Mouse (Mus musculus) adrenal gland, adult 2 months (tissue): Measurements from ENCODE around the gene Smpdl3a. TPM values are rescaled to one million over a fixed set of nuclear protein-coding genes. Genes with fewer than 3 reads are reported as not detected.

Experiments
- DNase-seq: peaks from one replicate; pipeline ENCODE4 v3.0.0; 2021
- long read RNA-seq: library from polyadenylated mRNA; stranded (forward); transcript quantifications from one replicate; pipeline ENCODE4 v2.0.0, GENCODE M21; 2021
- polyA plus RNA-seq: library from polyadenylated mRNA; depleted of rRNA; stranded (reverse); fragments of >200 nt; gene quantifications from 2 replicates; pipeline ENCODE4 v1.2.3, GENCODE M21; 2012; rRNA removed
- total RNA-seq, 2 experiments: library from RNA; stranded (reverse); gene quantifications; 2 replicates each; pipeline ENCODE4 v1.2.3; 2021

The Smpdl3a gene
- 10 to 100 TPM; 46.4 to 53.8 TPM for total RNA-seq
- 84.3 and 99.7 TPM in 2 replicates for polyA plus RNA-seq
- long read RNA-seq, transcript Smpdl3a-201 (8 exons, 1,961 nt), result major isoform, 32 of 37 reads
- long read RNA-seq, partial matches to known transcripts, result 2 of 37 reads
- long read RNA-seq, other reads (novel, unspliced or antisense), result 3 of 37 reads

DNA sequence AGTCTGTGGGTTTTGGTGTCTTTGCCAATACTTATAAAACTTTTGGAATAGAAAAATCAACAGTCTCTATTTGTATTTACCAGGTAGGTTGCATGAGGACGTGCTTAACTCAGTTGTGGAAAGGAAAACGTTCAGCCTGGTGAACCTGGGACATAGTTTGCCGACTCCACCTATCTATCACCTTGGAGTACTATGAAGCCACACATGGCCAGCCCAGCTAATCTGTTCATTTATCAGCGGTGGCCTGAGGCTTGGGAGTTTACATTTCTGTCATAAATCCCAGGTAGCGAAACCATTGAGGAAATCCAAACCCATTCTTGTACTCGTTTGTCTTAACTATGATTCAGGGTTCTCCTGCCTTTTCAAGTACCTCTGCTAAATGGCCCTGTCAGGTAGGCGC, at the start of gene Smpdl3a:
Gene Smpdl3a (plus strand): TSS at position 318 of the 400 bp plus-strand sequence.
- no peak for DNase-seq

DNA sequence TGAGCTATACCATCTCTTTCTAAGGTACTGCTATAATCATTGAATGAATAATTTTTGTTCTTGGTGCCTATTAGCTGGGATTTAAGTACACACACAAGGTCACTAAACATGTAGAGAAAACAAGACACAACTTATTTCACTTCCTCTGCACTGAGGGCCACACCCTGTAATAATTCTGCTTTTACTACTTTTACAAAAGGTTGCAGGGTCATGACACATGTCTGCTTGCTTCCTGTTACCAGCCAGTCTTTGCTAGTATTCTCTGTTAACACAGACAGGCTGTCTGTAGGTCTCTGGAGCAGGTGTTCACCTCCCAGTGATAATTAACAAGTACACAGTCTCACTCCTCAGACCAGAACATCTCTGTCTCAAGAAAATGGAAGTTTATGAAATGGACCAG, 48.7 kb upstream of the Smpdl3a start:
- DNase-seq, result no peak

DNA sequence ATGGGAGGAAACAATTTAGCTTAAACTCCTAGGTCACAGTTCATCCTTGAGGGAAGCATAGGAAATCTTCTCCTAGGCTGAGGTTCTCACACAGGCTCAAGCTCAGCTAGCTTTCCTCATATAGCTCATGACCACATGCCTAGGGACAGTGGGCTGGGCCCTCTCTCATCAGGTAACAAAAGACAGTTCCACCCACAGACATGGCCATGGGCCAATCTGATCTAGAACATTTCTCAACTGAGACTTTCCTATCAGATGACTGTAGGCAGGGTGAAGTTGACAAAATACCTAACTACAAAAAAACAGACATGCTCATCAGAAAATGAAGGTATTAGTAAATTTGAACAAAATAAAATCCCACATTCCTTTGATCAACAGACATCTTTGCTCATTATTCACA, 47.0 kb upstream of the Smpdl3a start:
- no peak for DNase-seq

- no peak for DNase-seq
Measured at GRCm38 (mm10) chr10:57753343-57753742, 40.8 kb upstream of the Smpdl3a start.

DNA sequence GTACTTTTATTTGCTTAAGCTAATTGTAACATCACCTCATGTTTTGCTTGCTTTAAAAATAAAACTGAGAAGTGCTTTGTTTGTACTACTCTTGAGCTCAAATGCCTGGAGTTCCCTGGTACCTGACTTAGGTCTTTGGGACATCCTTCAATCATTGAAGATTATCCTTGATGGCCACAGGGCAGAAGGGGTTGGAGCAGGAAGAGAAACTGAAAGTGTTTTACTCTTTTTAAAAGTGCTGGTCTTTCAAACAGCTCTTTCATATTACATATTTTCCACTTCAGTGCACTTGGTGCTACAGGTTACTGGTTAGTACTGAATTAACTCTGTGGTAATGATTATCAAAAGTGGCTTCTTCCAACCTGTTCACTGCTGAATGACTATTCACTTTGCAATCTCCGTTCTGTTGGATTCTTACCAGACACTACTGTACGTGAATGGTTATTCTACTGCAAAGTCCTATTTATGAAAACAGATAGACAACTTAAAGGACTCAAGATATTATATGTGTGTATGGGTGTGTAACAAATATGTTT, 38.9 kb upstream of the Smpdl3a start:
- DNase-seq, result no peak

DNA sequence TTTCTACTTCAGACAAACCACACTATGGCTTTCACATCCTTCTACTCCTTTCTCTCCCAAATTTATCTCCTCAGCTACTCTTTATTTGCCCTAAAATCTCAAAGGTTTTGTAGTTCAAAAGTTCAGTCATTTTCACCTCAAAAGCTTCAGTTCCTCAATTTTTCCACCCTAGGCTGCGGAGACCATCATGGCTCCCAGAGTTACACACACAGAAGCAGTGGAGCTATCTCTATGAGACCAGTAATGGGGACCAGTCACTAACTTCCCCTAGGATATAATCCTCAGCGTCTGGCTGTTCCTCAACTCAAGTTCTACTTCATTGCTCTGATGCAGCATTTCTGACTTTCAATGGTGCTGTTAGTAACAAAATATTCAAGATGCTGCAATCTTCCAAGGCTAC, 35.1 kb upstream of the Smpdl3a start:
- DNase-seq, result no peak

GRCm38 (mm10) chr10:57760694-57761093, 33.4 kb upstream of the Smpdl3a start:
- DNase-seq, result no peak

GRCm38 (mm10) chr10:57763044-57763443, 31.1 kb upstream of the Smpdl3a start:
- DNase-seq, result no peak

GRCm38 (mm10) chr10:57783289-57784130, 10.6 kb upstream of the Smpdl3a start:
- no peak for DNase-seq

DNA sequence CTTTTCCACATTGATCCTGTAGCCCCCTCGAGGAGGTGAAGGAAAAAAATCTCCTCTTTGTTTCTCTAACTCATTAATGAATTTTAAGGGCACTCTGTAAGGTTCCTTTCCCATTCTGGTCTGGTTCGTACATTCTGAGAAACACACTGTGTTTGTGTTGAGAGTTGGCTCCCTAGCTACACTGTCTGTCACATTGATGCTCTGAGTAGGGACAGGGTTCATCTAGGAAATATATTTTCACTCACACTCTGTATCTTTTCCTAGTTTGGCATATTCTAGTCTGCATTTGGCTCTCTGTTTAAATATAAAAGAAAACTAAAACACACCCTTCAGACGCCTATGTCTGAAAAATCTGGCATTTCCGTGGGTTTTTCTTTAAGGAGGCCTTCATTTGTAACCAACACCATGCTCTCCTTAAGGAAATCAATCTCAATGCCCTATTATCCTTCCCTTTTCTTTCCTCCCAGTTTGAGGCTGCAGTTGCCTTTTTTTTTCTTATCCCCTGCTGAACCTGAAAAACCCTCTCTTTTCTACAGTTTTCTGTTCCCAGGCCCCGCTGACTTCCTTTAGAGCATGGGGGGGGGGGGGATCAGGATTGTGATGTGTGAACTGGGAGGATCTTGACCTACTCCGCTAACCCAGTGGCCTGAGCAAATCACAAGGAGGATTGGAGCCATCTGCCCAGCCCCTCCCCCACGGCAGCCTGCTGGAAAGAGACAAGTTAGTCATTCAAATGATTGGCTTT, 9.8 kb upstream of the Smpdl3a start:
- DNase-seq, result peak; percentile 79

GRCm38 (mm10) chr10:57784876-57785150, 9.3 kb upstream of the Smpdl3a start, which contains the start of gene Fabp7:
Fabp7 (plus strand) TSS chr10:57784881.
- DNase-seq, result no peak

GRCm38 (mm10) chr10:57785552-57785951, 8.6 kb upstream of the Smpdl3a start:
- no peak for DNase-seq

- DNase-seq, result no peak
Measured at GRCm38 (mm10) chr10:57792957-57793356, 1.2 kb upstream of the Smpdl3a start.

- peak; percentile 91 for DNase-seq
Measured at GRCm38 (mm10) chr10:57794491-57795461, 641 bp downstream of the Smpdl3a start.

DNA sequence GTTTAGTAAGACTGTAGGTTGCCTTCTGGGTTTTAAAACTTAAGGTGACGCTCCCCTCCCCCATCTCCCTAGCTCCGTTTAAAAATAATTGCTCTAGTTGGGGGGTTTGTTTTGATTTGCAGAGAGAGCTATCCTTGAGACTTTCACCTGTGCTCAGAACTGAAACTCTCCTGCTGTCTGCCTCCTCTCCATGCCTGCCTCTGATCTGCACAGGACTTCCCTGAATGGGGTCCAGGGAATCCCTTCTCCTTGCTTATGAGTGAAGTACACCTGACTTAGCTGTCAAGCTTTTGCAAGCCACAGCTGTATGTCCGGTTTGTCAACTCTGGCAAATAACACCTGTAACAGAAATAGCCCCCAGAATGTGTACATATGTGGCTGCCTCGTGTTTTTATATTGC, 1.4 kb downstream of the Smpdl3a start:
- no peak for DNase-seq

GRCm38 (mm10) chr10:57796057-57796456, 1.9 kb downstream of the Smpdl3a start:
- peak; percentile 5 for DNase-seq

DNA sequence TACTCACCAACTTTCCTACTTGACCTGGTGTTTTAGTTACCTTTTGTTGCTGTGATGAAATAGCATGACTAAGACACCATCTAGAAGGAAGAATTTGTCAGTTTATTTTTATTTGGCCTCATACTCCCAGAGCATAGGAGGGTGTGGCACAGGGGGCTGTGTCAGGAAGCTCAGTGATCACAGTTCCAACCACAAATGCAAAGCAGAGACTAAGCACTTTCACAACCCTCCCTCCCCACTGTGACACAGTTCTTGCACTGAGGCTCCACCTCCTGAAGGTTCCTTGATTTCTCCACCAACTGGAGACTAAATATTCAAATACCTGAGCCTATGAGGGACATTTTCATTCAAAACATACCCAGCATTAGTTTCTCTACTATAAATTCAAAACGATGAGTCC, 5.4 kb downstream of the Smpdl3a start:
- DNase-seq, result no peak

DNA sequence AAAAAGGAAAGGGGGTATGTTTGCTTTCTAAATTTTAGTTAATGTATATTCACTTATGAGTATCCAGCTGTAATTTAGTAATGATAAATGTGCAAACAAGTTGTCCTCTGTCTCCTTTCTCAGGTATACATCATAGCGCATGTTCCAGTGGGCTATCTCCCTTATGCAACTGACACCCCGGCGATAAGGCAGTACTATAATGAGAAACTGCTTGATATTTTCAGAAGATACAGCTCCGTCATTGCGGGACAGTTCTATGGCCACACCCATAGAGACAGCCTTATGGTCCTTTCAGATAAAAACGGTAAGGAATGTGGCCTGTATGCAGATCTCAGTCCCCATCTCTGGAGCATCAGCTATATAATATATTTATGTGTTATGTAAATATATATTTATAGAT, 13.6 kb downstream of the Smpdl3a start:
- DNase-seq, result no peak

- no peak for DNase-seq
Measured at GRCm38 (mm10) chr10:57812161-57812856, 18.2 kb downstream of the Smpdl3a start.

GRCm38 (mm10) chr10:57814295-57814694, 20.2 kb downstream of the Smpdl3a start:
- DNase-seq, result no peak

DNA sequence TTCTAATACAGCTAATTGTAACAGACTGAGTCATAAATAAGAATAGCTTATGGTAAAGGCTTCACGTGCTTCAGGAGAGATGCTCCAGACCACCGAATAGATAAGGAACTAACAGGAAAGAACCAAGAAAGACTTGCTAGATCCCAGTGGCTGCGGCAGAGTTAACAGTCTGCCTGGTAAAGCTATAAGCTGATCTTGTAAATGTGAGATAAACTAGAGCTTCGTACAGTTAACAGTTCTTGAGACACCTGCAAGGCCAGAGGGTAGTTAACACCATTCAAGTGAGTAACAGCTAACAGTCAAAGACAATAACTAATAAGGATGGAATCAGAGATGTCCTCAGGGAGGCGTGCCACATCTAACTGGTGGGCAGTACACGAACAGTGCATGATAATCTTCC, 21.7 kb downstream of the Smpdl3a start:
- DNase-seq, result no peak
